Mouse (Mus musculus) midbrain, embryonic 14.5 days (tissue): Measurements from ENCODE around the gene Arf1. TPM values are rescaled to one million over a fixed set of nuclear protein-coding genes. Genes with fewer than 3 reads are reported as not detected.

Experiments used
- ATAC-seq: fragments of 200-750 bp; cut with Nextera tagmentation; 2 replicates; pipeline ENCODE4 v1.8.0; 2017; ENCODE audit warnings: moderate number of reproducible peaks, moderate library complexity; ENCODE audit not compliant: low FRiP score, low TSS enrichment
- DNase-seq: peaks from one replicate; pipeline ENCODE4 v3.0.0-alpha.2; 2015
- H3K27ac ChIP-seq: fragments of 300-500 bp; sonication (generic); replicated peaks from 2 replicates; pipeline ENCODE4 v1.5.1; 2014; ENCODE audit warnings: mild to moderate bottlenecking, low read depth, low read length, moderate library complexity
- H3K27me3 ChIP-seq: fragments of 300-500 bp; sonication (generic); 2 replicates; pipeline ENCODE4 v1.6.1; 2014; ENCODE audit warnings: low read length, control low read depth, mixed read lengths; ENCODE audit not compliant: control insufficient read depth, insufficient read depth
- H3K36me3 ChIP-seq: fragments of 300-500 bp; sonication (generic); 2 replicates; pipeline ENCODE4 v1.6.1; 2014; ENCODE audit warnings: low read length, control low read depth; ENCODE audit not compliant: control insufficient read depth, insufficient read depth
- H3K4me1 ChIP-seq: fragments of 300-500 bp; sonication (generic); 2 replicates; pipeline ENCODE4 v1.6.1; 2014; ENCODE audit warnings: mild to moderate bottlenecking, antibody characterized with exemption, low read length, control low read depth; ENCODE audit not compliant: control insufficient read depth, insufficient read depth
- H3K4me2 ChIP-seq: fragments of 300-500 bp; sonication (generic); 2 replicates; pipeline ENCODE4 v1.6.1; 2014; ENCODE audit warnings: mild to moderate bottlenecking, low read length, moderate library complexity
- H3K4me3 ChIP-seq: fragments of 300-500 bp; sonication (generic); replicated peaks from 2 replicates; pipeline ENCODE4 v1.5.1; 2014; ENCODE audit warnings: low read depth, low read length
- H3K9ac ChIP-seq: fragments of 300-500 bp; sonication (generic); replicated peaks from 2 replicates; pipeline ENCODE4 v1.6.1; 2014; ENCODE audit warnings: mild to moderate bottlenecking, low read length, moderate library complexity
- H3K9me3 ChIP-seq: fragments of 300-500 bp; sonication (generic); 2 replicates; pipeline ENCODE4 v1.6.1; 2016; ENCODE audit warnings: low read length, control low read depth, mixed read lengths; ENCODE audit not compliant: control insufficient read depth
- WGBS: fragments of 180-500 bp; shearing (Covaris S2); extraction: QIAGEN DNeasy Blood & Tissue Kit; methylation state at CpG from one replicate; pipeline ENCODE4 v1.1.7; 2014; 5-methylcytosine and 5-hydroxymethylcytosine counted together
- polyA plus RNA-seq: library from polyadenylated mRNA; unstranded; fragments of >200 nt; fragmentation: Nextera tagmentation; extraction: Ambion mirVana; gene quantifications from 2 replicates; pipeline ENCODE4 v1.2.1, GENCODE M21; 2014

Gene Arf1
- polyA plus RNA-seq, 1 experiment from 2014 or later, result 613 TPM

- peaks cover 11% of the 10 kb centered on the region for H3K4me1 ChIP-seq
- peaks cover 49% of the 10 kb centered on the region for H3K36me3 ChIP-seq
- H3K4me3 ChIP-seq, result no peak overlapping the region
- H3K27ac ChIP-seq, result no peak overlapping the region
- H3K9me3 ChIP-seq, result no peaks in the 10 kb centered on the region
- 55% methylated on average over 5 of the region's 5 CpGs for WGBS
- ATAC-seq (no peak), DNase-seq (peak; percentile 26)
- H3K27me3 ChIP-seq, result no peaks in the 10 kb centered on the region
- H3K9ac ChIP-seq, result no peak overlapping the region; the same call in 1 of the 2 replicates
- H3K4me2 ChIP-seq, result peak overlapping the region; percentile 86
Observed at GRCm38 (mm10) chr11:59209580-59209979, 18.5 kb downstream of the Arf1 start.

- Histone ChIP-seq H3K4me1 (peaks cover 11% of the 10 kb centered on the region), H3K4me3 (peak overlapping the region; percentile 89), H3K9ac (peak overlapping the region; percentile 87), H3K27me3 (no peaks in the 10 kb centered on the region), H3K36me3 (peaks cover 52% of the 10 kb centered on the region), H3K4me2 (peak overlapping the region; percentile 86), H3K9me3 (no peaks in the 10 kb centered on the region), H3K27ac (peak overlapping the region; percentile 89)
- WGBS, result 11% methylated on average over 18 of the region's 18 CpGs
- peak; percentile 79 for DNase-seq
- ATAC-seq, result peak; percentile 61
Observed at GRCm38 (mm10) chr11:59209003-59209441, 19.0 kb downstream of the Arf1 start.

GRCm38 (mm10) chr11:59208153-59208831, 19.8 kb downstream of the Arf1 start, which contains the start of gene 2310033P09Rik:
Gene 2310033P09Rik (plus strand): TSS chr11:59208321.
- under 1% methylated on average over 67 of the region's 67 CpGs for WGBS

GRCm38 (mm10) chr11:59202081-59202995, 25.7 kb downstream of the Arf1 start, which contains the start of gene Mrpl55:
Gene Mrpl55 (plus strand): TSS chr11:59202486.
- Histone ChIP-seq H3K4me3 (peak within 1 kb of the TSS; percentile 72), H3K9ac (peak within 1 kb of the TSS; percentile 58), H3K36me3 (peaks cover 23% of the 10 kb centered on the region), H3K27me3 (no peaks in the 10 kb centered on the region), H3K4me2 (peak within 1 kb of the TSS; percentile 89), H3K4me1 (peaks cover 14% of the 10 kb centered on the region), H3K9me3 (no peaks in the 10 kb centered on the region), H3K27ac (peak within 1 kb of the TSS; percentile 39)
- ATAC-seq (peak; percentile 92), DNase-seq (peak; percentile 98)
- under 1% methylated on average over 63 of the region's 63 CpGs for WGBS

More at GRCm38 (mm10) chr11:59208153-59208831, 19.8 kb downstream of the Arf1 start, which contains the start of gene 2310033P09Rik:
- Histone ChIP-seq H3K27ac (peak within 1 kb of the TSS; percentile 89), H3K9ac (peak within 1 kb of the TSS; percentile 87), H3K36me3 (peaks cover 50% of the 10 kb centered on the region), H3K27me3 (no peaks in the 10 kb centered on the region), H3K4me2 (peak within 1 kb of the TSS; percentile 86), H3K4me3 (peak within 1 kb of the TSS; percentile 89), H3K9me3 (no peaks in the 10 kb centered on the region), H3K4me1 (peaks cover 11% of the 10 kb centered on the region)
- DNase-seq, result peak; percentile 99
- ATAC-seq, result peak; percentile 92

DNA sequence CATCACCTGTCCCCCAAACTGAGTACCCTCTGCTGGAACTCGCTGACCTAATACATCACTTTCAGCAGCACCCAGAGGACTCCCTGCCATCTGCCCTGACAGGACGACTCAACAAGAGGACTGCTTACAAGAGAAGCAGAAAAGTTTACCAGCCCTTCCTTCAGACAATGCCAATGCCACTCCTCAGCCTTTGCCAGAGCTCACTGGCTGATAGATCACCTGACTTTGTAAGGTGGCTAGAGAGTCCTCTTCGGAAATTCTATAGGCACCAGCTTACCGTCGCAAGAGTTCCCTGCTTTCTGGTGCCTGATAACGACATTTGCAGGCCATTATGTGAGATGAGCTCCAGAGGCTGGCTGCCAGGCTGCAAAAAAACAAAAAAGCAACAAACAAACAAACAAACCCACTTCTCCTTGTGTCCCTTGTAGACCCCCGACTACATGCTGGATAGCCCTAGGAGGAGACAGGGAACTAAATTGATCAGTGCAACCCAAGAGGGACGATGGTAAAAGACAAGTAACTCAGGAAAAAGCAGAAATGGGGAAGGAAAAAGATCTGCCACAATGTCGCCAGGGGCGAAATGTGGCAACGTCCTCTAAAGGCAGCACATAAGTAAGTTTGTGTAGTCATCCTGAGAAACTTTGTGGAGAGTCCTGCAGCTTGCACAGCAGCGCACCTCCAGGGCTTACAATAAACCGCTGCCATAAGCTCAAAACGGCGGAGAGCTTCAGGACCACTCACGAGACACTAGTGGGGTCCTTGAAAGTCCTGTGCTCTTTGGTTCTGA, 26.7 kb downstream of the Arf1 start:
- H3K4me2 ChIP-seq, result peak overlapping the region; percentile 89
- DNase-seq (no peak), ATAC-seq (no peak)
- H3K9me3 ChIP-seq, result no peaks in the 10 kb centered on the region
- no peaks in the 10 kb centered on the region for H3K27me3 ChIP-seq
- peak overlapping the region; percentile 58 for H3K9ac ChIP-seq
- peaks cover 14% of the 10 kb centered on the region for H3K4me1 ChIP-seq
- peak overlapping the region; percentile 72 for H3K4me3 ChIP-seq
- H3K36me3 ChIP-seq, result peaks cover 22% of the 10 kb centered on the region
- 38% methylated on average over 16 of the region's 16 CpGs for WGBS
- H3K27ac ChIP-seq, result no peak overlapping the region

DNA sequence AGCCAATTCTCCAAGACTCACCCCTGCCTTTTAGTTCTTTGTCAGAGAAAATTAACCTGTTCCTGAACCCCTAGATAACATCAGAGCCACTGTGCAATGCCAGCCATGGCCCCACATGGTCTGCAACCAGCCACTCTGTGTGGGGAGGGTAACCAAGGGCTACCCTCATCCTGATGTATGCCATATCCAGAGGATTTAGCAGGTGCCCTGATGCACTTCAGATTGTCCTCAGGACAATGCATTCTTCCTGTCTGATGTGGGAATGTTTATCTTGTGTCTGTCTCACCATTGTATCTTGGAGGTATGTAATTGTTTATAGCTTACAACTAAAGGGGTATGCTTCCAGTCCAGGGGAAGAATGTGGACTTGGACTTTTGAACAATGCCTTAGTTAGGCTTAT, 31.8 kb downstream of the Arf1 start:
- peaks cover 1% of the 10 kb centered on the region; the same call in 1 of the 2 replicates for H3K4me1 ChIP-seq
- H3K4me3 ChIP-seq, result no peak overlapping the region
- H3K36me3 ChIP-seq, result no peaks in the 10 kb centered on the region
- no peak overlapping the region for H3K27ac ChIP-seq
- H3K27me3 ChIP-seq, result no peaks in the 10 kb centered on the region
- no peak for ATAC-seq
- DNase-seq, result no peak
- H3K9me3 ChIP-seq, result no peaks in the 10 kb centered on the region
- H3K9ac ChIP-seq, result no peak overlapping the region
- no peak overlapping the region for H3K4me2 ChIP-seq

DNA sequence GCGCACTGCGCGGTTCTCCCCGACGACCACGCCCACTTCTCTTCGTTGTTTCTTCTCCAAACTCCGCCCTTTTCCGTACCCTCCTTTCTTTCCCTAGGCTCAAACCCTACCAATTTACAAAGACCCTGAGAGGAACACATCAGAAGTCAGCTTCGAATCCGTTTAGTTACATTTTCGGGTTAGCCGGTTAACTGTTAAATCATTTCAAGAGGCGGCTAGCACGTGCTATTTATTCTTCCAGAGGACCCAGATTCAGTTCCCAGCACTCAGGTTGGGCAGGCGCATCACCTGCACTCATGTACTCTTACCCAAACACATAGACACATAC, 36.0 kb downstream of the Arf1 start, which contains the start of gene Guk1:
TSS of gene Guk1 (minus strand) at position 154 of the 328 bp plus-strand sequence.
- Histone ChIP-seq H3K27ac (peak within 1 kb of the TSS; percentile 91), H3K4me3 (peak within 1 kb of the TSS; percentile 63), H3K27me3 (no peaks in the 10 kb centered on the region), H3K9me3 (no peaks in the 10 kb centered on the region), H3K36me3 (no peaks in the 10 kb centered on the region), H3K4me1 (peaks cover 14% of the 10 kb centered on the region; the same call in 1 of the 2 replicates), H3K4me2 (peak within 1 kb of the TSS; percentile 77), H3K9ac (peak within 1 kb of the TSS; percentile 74)
- DNase-seq (no peak), ATAC-seq (0 out of 2 replicates have a peak, but pooled peaks have one; percentile 14)
- WGBS, result 4% methylated on average over 16 of the region's 16 CpGs
